Mouse (Mus musculus): ENCODE results near the gene Pgk1.

GRCm38 (mm10) chrX:106165089-106165488 is 21.8 kb upstream of the Pgk1 start:
- TF ChIP-seq CTCF (conservative IDR thresholded peaks at IDR 0.05; ENCODE audit: low read length) (peak; percentile 20), POU5F1 (IDR thresholded peaks at IDR 0.05; ENCODE audit: borderline replicate concordance, low read length) (no peak), NANOG (IDR thresholded peaks at IDR 0.05; ENCODE audit: borderline replicate concordance, low read length) (no peak)

Measured in E14TG2a.4 (cell line).